Comparison of ENCODE assay signal across 7 mouse cellular contexts in the genomic region with DNA sequence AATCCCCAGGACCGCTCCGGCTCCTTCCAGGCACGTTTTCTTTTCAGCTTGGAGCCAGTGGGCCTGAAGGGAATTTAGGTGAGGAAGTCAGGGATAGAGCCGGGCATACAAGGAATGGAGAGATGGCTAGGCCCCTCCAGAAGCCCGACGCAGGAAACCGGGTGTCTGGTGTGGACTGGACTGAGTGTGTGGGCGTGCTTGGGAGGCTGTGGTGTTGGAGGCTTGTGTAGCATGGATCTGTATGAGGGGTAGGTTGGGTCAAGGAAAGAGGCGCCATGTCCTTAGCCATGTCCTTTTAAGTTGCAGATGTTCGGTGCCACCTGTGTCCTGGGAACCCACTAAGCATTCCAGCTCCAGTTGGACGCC. TPM values are rescaled to one million over a fixed set of nuclear protein-coding genes. Genes with fewer than 3 reads are reported as not detected.
DNase-seq lines count a peak whose midpoint lies in the region; ATAC-seq lines count a peak whose summit lies in the region.

No protein-coding gene starts in this region.

- H3K4me3 ChIP-seq in forebrain, embryonic 13.5 days: peak overlapping the region; percentile 58
- H3K4me3 ChIP-seq in liver, embryonic 15.5 days (replicated peaks): peak overlapping the region; percentile 50

- peak; percentile 24 for DNase-seq in kidney, postnatal 10 days
- no peak for DNase-seq in kidney, postnatal 14 days
- peak; percentile 57 for DNase-seq in brain, adult 2 months (ENCODE audit: low read depth, low spot score)
- no peak for DNase-seq in yolk sac, embryonic 10.5 days (ENCODE audit: low spot score)

- no peaks in the 10 kb centered on the region for H3K36me3 ChIP-seq in forebrain, embryonic 13.5 days (ENCODE audit: poor library complexity, severe bottlenecking)
- H3K36me3 ChIP-seq in liver, embryonic 15.5 days (replicated peaks): no peaks in the 10 kb centered on the region

- peak overlapping the region; percentile 82 for H3K4me2 ChIP-seq in forebrain, embryonic 13.5 days
- H3K4me2 ChIP-seq in liver, embryonic 15.5 days: peak overlapping the region; percentile 66

- ATAC-seq in forebrain, embryonic 13.5 days: peak; percentile 31
- ATAC-seq in liver, embryonic 15.5 days (ENCODE audit: insufficient read depth): no peak
- no peak for ATAC-seq in erythroblast, adult 5-6 weeks (replicated peaks; ENCODE audit: low FRiP score, poor library complexity, severe bottlenecking)

- H3K4me1 ChIP-seq in forebrain, embryonic 13.5 days: peaks cover 31% of the 10 kb centered on the region
- H3K4me1 ChIP-seq in liver, embryonic 15.5 days (replicated peaks): no peaks in the 10 kb centered on the region

- H3K9ac ChIP-seq in forebrain, embryonic 13.5 days: peak overlapping the region; percentile 79
- H3K9ac ChIP-seq in liver, embryonic 15.5 days: no peak overlapping the region

- peaks cover 3% of the 10 kb centered on the region; the same call in 1 of the 2 replicates for H3K27me3 ChIP-seq in forebrain, embryonic 13.5 days
- H3K27me3 ChIP-seq in liver, embryonic 15.5 days: peaks cover 27% of the 10 kb centered on the region

- no peaks in the 10 kb centered on the region; the same call in 1 of the 2 replicates for H3K9me3 ChIP-seq in forebrain, embryonic 13.5 days (replicated peaks)
- H3K9me3 ChIP-seq in liver, embryonic 15.5 days (replicated peaks): no peaks in the 10 kb centered on the region

- H3K27ac ChIP-seq in forebrain, embryonic 13.5 days: peak overlapping the region; percentile 16; the same call in 1 of the 2 replicates
- no peak overlapping the region for H3K27ac ChIP-seq in liver, embryonic 15.5 days (replicated peaks)

- WGBS in forebrain, embryonic 13.5 days: 32% methylated on average over 11 of the region's 11 CpGs
- WGBS in liver, embryonic 15.5 days (ENCODE audit: insufficient replicate concordance): 28% methylated on average over 11 of the region's 11 CpGs

RNA-seq across cellular contexts. Expression of gene Adcy3, which starts 0.9 kb away (rescaled TPM):
- 6.4 and 7.6 TPM in 2 replicates for polyA plus RNA-seq in forebrain, embryonic 13.5 days (2015; fragmentation: Nextera tagmentation; extraction: Ambion mirVana)
- polyA plus RNA-seq in liver, embryonic 15.5 days (2015; fragmentation: Nextera tagmentation; extraction: Ambion mirVana): 0.91 and 1.5 TPM in 2 replicates
- 0.38 and 2.3 TPM in 2 replicates for total RNA-seq in erythroblast, adult 5-6 weeks (2015; ENCODE audit: low replicate concordance)
- 0.42 and 5.3 TPM in 2 replicates for total RNA-seq in erythroblast, adult 5-6 weeks (2017; ENCODE audit: low replicate concordance)

RNA-seq across cellular contexts. Expression of gene Dnajc27, which starts 51.4 kb away (rescaled TPM):
- 9.6 and 12.9 TPM in 2 replicates for polyA plus RNA-seq in forebrain, embryonic 13.5 days (2015; fragmentation: Nextera tagmentation; extraction: Ambion mirVana)
- 1.2 TPM in 2 replicates for polyA plus RNA-seq in liver, embryonic 15.5 days (2015; fragmentation: Nextera tagmentation; extraction: Ambion mirVana)
- total RNA-seq in erythroblast, adult 5-6 weeks (2015; ENCODE audit: low replicate concordance): 0.63 and 0.96 TPM in 2 replicates
- 0.26 and 4.2 TPM in 2 replicates for total RNA-seq in erythroblast, adult 5-6 weeks (2017; ENCODE audit: low replicate concordance)

Comparison
In these comparisons a context has a peak if more than half of its experiments do, and no peak if none do; other contexts are left out.
1. DNase-seq: peak in kidney, postnatal 10 days (single experiment) and brain, adult 2 months (single experiment); none in kidney, postnatal 14 days (single experiment) and yolk sac, embryonic 10.5 days (single experiment).